Mouse (Mus musculus) kidney, adult 9 months (tissue): Measurements from ENCODE around the gene Rnft1.

Source experiments
- DNase-seq: peaks from one replicate; pipeline ENCODE4 v3.0.0; 2022

Rnft1 gene

GRCm38 (mm10) chr11:86484101-86484868 lies at the start of gene Rnft1:
TSS of gene Rnft1 (plus strand) at chr11:86484657.
- DNase-seq: peak; percentile 98

DNA sequence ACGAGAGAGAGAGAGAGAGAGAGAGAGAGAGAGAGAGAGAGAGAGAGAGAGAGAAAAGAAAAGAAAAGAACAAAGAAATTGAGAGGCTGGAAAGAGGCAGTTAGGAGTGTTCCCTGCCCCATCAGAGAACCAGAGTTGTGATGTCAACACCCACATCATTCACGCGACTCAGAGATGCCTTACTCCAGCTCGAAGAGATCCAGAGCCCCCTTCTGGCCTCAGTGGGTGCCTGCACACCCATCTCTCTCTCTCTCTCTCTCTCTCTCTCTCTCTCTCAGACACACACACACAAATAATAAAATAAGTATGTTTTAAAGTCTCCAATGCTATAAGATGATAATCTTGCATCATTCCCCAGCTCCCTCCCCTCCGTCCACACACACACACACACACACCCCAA lies 47.6 kb upstream of the Rnft1 start:
- DNase-seq: no peak

- no peak for DNase-seq
These were observed 46.2 kb upstream of the Rnft1 start for GRCm38 (mm10) chr11:86438261-86438660.

- no peak for DNase-seq
These were observed 43.7 kb upstream of the Rnft1 start for GRCm38 (mm10) chr11:86440791-86441190.

GRCm38 (mm10) chr11:86453991-86454390 lies 30.5 kb upstream of the Rnft1 start:
- DNase-seq: no peak

- DNase-seq: no peak
These were observed 26.9 kb upstream of the Rnft1 start for GRCm38 (mm10) chr11:86457545-86457944.

DNA sequence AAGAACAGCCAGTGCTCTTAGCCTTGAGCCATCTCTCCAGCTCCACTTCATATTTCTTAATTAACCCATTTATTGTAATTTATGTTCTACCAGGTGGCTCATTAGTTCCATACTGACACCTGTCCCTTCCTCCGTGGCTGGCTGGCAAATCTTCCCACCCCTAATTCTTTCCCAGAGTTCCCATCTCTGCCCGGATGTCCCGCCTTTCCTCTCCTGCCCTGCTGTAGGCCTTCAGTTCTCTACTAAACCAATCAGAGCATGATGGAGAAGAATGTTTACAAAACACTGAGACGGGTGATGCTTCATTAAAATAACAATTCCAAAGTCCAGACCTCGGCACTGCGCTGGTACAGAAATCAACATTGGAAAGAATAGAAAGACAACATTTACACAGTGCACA lies 25.6 kb upstream of the Rnft1 start:
- DNase-seq: no peak

GRCm38 (mm10) chr11:86462579-86462978 lies 21.9 kb upstream of the Rnft1 start:
- no peak for DNase-seq

GRCm38 (mm10) chr11:86464275-86464674 lies 20.2 kb upstream of the Rnft1 start:
- DNase-seq: peak; percentile 59

GRCm38 (mm10) chr11:86468345-86468744 lies 16.1 kb upstream of the Rnft1 start:
- DNase-seq: no peak

DNA sequence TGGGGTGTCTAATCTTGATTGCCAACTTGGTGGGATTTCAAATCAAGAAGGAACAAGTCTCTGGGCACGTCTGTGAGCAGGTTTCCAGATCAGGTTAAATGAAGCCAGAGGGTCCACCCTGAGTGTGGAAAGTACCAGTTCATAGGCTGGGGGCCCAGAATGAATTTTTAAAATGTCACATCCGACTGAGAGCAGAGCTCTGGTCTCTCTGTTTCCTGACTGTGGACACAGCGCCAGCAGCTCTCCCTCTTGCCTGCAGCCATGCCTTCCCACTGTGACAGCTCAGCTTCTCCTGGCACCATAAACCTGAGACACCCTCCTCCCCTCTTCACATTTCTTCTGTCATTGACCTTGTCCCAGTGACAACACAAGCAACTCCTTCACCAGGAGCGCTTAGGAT lies 15.5 kb upstream of the Rnft1 start:
- DNase-seq: no peak

DNA sequence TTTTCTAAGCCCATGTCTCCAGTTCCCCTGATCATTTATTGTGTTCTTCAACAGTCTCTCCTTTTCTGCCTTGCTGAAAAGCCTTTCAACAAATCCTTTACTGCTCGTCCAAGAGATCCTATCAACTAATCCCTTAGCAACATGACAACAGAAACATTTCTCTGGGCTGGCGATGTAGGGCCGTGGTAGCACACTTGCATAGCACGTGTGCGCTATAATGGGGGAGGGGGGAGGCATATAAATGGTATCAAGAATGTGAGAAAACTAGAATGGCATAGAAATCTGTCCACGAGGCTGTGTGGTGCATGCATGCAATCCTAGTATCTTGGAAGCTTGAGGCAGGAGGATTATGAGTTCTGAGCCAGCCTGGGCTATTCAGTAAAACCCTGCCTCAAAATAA lies 12.7 kb upstream of the Rnft1 start:
- DNase-seq: no peak

GRCm38 (mm10) chr11:86472771-86473171 lies 11.7 kb upstream of the Rnft1 start:
- DNase-seq: no peak

- no peak for DNase-seq
These were observed 10.9 kb upstream of the Rnft1 start for GRCm38 (mm10) chr11:86473576-86473975.

GRCm38 (mm10) chr11:86484910-86485510 lies 553 bp downstream of the Rnft1 start:
- no peak for DNase-seq

DNA sequence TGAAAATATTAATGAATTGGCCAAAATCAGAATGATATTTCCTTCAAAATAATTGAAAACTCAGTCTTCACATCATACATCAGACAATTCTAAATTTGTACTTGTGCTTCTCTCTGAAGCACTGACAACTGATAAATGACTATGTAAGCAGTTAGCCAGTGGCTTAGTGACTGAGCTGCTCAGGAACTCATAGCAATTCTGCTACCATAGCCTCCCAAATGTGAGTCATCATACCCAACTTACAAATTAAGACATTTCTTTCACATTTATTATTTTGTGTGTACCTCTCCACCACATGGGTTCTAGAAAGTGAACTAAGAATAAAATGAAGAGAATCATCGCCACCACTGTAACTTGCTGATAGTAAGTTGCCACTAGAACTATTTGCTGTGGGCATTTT lies 6.3 kb downstream of the Rnft1 start:
- DNase-seq: no peak

DNA sequence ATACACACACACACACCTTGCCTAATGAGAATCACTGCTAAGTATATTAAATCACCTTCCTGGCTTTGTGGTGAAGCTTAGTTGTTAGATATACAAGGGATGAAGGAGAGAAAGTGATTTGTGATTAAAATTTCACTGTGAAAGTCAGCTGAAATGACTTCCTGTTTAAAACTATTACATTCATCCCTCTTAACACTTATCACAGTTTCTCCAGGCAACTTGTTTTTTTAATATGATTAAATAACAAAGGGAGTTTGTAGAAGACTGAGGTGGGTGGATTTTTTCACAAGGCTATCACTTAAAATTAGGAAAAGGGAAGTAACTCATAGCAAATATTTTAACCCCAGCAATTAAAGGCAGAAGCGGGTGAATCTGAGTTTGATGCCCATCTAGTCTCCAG lies 12.9 kb downstream of the Rnft1 start:
- no peak for DNase-seq

DNA sequence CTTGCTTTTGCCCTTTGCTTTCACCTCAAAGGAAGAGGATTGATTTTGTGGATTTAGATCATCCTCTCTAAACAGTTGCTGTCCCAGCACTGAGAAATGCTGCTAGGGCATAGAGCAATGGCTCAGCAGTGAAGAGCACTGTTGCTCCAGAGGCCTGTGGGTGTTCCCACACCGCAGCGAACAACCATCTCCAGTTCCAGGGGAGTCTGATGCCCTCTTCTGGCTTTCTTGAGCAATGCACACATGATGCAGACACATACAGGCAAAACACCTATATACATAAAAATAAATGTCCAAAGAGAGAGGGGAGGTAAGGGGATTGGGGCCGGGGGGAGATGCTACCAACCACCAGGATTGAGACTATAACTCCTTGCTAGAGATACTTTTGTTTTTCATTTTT lies 13.5 kb downstream of the Rnft1 start:
- DNase-seq: no peak

DNA sequence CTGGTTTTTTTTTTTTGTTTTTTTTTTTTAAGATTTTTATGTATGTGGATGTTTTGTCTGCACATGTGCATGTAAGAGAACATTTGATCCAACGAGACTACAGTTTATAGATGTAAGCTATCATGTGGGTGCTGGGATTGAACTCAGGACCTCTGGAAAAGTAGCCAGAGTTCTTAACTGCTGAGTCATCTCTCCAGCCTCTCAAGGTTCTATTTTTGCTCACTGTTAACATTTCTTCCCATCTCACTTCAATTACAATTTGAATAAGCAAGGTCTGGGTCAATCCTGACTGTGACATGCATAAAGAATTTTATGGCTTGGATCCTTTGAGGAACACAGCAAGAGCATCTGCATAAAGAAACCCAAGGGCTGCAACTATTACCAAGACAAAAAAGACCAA lies 16.3 kb downstream of the Rnft1 start:
- no peak for DNase-seq

DNA sequence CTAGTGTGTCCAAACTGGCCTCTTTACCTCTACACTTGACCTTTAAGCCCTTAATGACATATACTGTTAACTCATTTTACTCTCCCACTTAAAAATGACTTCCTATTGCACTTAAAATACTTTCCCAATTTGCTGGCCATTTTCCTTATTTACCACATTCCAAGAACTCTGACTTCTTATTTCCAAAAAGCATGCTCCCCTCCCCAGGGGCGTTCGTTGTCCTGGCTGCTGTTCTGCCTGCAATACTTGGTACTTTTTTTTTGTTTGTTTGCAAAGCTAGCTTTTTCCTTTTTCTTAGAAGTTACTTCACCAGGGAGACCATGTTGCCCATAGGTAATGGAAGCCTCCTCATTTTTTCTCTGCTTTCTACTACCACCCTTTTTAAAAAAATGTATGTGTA lies 18.7 kb downstream of the Rnft1 start:
- no peak for DNase-seq

DNA sequence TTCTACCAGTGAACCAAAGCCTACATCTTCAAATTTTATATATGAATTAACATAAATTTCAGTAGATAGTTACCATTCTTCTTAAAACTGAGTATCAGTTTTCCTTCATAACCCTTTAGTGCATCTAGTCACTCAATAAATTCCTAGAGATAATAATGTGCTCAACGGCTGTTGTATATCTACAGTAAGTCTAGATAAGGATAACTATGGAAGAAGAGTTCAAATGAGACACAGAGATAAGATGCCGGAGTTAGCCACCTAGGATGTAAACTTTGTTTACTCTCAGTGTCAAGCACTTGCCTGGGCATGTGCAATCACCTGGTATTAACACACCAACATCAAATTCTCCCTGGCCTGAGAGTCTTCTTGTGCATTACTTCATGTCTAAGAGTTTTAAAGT lies 22.9 kb downstream of the Rnft1 start:
- DNase-seq: no peak

DNA sequence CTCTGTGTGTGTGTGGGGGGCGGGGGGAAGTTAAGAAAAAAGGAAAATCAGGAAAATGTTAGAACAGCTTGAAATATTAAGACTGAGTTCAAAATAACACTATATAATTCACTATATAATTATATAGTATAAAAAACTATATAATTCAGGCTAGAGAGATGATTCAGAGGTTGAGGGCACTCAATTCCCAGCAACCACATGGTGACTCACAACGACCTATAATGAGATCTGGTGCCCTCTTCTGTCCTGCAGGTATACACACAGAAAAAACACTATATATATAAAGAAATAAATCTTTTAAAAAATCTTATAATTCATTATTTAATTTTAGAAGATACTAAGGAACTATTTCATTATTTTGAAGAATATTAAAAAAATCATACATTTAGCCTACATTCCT lies 23.5 kb downstream of the Rnft1 start:
- DNase-seq: no peak

DNA sequence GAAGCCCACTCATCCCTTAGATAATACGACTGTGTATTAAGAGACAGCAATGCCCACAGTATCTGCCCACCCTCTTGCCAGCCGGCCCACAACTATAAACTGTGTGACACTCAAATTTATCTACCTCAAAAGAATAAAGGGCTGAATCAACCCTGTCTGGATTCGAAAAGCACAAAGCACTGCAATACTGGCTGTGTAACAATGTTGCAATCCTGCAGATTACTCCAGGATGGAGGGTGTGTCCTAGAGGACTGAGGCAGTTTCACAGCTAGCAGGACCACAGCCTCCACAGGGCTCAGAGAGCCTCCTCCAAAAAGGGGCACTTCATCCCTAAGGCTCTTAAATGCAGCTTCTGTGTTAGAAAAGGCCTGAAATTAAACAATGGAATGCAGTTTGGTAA lies 32.2 kb downstream of the Rnft1 start:
- DNase-seq: no peak

- no peak for DNase-seq
These were observed 32.8 kb downstream of the Rnft1 start for GRCm38 (mm10) chr11:86517229-86517628.

DNA sequence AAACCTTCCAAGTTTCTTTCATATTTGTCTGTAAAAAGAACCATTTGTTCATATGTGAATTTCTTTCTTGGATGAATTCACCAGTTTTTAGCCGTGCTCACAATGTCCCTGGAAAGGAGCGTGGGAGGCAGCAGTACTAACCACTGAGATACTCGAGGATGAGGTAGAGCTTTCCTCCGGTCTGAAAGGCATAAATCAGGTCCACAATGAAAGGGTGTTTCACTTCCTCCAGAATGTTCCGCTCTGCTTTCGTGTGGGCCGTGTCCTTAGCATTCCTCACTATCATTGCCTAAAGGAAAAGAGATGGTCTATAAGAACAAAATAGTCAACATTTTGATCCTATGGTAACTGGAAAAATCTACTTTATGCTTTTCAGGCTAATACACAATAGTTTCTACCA lies 35.3 kb downstream of the Rnft1 start:
- DNase-seq: no peak
